Mouse (Mus musculus): ENCODE results near the gene Tcea2. TPM values are rescaled to one million over a fixed set of nuclear protein-coding genes. Genes with fewer than 3 reads are reported as not detected.

The Tcea2 gene
- polyA plus RNA-seq, 2 experiments from 2014 or later, result 14.3 to 16.0 TPM

DNA sequence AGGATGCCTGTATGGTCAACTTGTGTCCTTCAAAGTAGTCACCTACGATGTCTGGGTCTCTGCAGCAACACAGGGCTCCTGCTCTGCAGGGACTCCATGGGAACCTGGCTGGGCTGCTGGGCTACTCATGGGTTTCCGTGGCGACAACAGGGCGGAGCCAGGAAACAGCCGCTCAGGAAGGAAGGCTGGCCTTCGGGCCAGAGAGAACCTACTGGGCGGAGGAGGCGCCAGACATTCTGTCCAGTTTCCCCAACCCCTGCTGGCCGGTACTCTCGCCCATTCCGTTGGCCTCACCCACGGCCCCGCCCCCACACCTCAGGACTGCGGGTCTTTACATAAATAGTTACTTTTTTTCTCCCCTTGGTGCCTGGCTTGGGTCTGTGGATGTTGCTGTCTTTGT, 4.7 kb upstream of the Tcea2 start:
- ATAC-seq, result no peak

DNA sequence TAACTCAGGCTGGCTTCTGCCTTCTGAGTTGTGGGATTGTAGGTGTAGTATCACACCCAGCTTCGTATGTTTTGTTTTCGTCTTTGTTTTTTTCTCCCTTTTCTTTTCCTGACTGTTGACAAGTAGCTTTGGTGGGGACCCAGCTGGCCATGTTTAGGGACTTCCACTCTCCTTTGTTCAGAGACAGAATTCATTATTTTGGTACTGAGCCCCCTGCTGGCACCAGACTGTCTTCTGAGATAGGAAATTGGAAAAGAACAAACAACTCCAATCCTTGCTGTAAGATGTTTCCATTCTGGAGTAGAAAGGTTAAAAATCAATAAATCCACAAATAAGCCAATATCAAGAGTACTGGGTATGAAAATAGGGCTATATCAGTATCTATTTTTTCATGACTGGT, 3.7 kb upstream of the Tcea2 start:
- ATAC-seq, result no peak

DNA sequence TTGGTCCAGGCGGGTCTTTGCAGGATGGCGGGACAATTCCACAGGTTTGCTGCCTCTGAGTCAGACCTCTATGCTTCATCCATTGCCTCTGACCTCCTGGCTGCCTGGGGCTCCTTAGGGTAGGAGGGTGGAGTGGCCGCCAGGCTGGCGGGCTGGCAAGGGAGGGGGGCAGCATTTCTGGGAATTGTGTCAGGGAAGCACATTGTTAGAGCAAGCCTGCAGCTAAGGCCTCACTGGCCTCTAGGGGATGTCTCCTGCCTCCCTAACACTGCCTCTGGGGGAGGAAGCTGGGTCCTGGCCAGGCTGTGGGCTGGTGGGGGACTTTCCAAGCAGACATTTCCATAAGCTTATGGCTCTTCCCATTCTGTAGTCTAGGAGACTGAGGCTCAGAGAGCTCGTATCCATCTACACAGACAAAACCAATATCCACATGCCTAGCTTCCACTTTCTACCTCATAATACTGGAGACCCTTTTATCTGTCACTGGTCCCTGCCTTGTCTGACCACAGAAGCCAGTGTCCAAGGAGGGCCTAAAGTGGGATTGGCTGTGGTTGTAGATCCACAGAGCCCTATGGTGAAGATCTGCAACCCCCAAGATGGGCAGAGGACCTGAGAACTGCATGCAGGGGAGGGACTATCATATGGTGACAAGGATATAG, 2.9 kb upstream of the Tcea2 start:
- ATAC-seq, result no peak

DNA sequence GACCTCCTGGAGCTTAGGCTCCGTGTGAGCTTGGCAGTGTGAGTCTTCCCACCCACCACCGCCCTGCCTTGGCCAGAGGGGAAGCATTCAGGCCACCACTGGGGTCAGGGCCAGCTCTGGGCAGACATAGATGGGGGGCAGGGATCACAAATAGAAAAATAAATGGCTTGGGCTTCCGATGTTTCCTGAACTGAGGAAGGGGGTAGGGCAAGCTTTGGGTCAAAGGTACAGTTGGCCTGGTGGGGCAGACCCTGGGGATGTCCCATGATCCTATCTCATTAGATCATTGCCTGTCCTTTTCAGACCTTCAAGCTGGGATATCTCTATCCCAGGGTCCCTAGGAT, 2.4 kb upstream of the Tcea2 start:
- no peak for ATAC-seq

DNA sequence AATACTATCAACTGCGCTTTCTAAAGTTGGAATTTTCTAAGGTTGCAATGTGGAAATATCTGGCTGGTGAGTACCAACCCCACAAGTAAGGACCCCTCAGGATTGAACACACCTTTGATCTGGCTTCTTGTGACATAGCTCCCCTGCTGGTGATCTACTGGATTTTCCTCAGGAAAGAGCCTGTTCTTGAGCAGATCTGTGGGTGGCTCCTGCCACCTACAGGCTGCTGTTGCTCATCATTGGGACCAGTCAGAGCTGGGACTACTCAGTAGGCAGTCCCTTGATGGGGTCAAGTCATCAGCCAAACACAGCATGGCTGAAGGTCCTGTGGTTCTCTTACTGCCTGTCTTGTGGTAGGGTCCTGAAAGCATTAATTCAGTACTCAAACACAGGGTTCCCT, 1.3 kb upstream of the Tcea2 start:
- ATAC-seq, result peak; percentile 74

DNA sequence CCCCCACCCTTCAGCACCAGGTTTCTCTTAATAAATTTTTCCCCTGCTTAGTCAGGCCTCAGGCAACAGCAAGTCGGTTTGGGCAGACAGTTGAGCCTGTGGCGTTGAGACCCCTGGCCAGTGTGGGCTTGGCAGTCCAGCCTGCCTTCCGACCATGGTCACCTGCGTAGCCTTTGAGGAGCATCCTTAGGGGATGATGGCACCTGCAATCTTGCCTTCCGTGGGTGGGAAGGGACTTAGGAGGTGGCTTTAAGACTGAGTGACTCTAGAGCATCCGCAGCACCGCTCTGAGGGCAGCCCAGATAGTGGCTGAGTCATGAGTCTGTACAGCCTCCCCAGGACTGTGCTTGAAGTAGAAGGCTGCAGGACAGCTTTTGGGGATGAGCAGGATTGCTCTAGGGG, 607 bp downstream of the Tcea2 start:
- ATAC-seq, result peak; percentile 58

DNA sequence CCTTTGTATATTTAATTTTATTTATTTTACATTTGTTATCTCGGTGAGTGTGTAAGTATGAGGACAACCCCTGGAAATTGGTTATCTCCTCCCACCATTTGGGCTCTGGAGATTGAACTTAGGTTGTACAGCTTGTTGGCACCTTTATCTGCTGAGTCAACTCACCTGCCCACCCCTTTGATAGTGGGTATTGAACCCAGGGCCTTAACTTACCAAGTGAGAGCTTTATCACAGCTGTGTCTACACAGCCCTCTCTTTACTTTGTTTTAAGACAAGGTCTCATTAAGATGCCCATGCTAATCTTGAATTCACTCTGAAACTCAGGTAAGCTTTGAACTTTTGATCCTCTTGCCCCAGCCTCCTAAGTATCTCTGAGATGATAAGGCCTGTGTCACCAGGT, 1.9 kb downstream of the Tcea2 start:
- no peak for ATAC-seq

DNA sequence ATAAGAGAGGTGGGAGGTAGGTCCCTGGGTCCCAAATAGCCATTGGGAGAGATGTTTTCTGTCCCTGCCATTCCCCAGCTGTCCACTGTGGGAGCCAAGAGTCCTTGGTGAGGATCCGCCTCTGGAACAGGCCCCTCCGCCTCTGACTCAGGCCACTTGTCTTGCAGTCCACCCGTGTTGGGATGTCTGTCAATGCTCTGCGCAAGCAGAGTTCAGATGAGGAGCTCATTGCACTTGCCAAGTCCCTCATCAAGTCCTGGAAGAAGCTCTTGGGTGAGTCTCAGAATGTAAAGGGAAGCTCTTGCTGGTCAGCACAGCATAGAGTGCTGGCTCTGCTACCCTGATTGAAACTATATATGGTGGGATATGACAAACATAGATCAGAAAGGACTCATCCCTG, 3.3 kb downstream of the Tcea2 start:
- no peak for ATAC-seq

DNA sequence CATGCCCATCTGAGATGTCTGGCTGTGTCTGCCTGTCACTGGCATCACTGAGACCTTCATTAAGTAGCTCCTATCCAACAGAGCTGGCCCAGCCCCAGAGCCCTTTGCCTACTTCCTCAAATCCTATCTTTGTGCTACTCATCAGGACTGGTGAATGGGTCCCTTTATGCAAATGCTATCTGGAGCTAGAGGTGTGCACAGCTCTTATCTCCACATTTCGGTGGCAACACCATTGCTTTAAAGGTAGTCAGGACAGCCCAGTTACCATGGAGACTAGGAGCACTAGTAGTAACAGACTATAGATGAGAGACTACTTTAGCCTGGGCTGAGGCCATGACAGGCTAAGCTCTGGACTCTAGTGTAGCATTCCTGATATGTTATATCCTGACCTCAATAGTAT, 4.6 kb downstream of the Tcea2 start:
- ATAC-seq, result no peak

DNA sequence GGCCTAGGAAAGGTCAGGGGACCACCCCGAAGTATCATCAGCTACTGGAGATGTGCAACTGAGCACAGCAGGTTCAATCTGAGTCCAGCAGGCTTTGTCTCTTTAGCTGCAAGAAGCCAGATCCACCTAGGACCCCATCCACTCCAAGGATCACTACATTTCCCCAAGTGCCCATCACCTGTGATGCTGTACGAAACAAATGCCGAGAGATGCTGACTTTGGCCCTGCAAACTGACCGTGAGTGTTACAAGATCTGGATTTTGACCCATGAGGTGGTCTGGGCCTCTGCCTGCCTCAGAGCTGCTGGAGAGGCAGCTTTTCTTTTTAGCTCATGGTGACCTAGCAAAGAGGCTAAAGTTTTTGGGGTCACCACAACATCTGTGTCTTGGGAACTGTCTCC, 5.6 kb downstream of the Tcea2 start:
- no peak for ATAC-seq

DNA sequence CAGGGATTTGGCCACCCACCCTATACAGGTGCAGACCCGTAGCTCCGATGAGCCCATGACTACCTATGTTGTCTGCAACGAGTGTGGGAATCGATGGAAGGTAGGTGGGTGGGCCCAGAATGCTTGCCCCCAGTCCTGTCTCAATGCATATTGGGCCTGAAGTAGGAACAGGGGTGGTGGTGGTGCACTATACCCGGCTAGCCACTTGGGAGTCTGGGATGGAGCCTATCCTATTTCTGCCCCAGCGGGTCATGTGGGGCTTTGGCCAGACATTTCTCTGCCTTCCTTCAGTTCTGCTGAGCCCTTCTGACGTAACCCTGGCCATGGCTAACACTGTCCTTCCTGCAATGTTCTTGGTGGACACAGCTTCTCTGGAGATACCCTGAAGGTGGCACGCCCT, 7.5 kb downstream of the Tcea2 start:
- no peak for ATAC-seq

DNA sequence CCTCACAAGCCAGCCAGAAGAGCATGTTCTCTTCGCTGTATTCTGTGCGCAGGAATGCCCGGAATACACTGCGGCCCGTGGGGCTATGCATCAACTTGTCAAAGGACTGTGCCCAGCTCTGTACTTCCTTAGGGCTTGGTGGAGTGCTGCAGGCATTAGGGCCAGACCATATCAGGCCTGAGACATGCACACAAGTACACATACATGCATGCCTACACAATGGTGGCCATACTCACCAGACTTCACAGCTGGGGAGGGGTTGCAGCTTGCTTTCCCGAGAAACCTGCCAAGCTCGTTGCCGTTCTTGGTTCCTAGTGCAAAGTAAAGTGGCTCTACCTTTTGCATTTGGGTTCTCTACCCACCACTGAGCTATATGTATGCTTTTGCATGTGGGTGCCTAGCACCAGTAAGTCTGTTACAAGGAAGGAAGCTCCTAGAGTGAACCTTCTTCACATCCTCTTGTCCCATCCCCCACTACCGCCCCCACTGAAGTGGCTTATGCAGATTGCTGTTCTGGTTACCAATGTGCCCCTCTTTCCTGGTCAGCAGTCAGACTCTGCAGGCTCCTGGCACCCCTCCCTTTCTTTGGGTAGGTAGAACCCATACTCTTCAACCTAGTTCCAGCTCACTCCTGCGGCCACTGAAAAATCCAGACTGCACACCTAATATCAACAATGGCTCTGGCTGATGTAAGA, 9.5 kb downstream of the Tcea2 start:
- ATAC-seq, result no peak

DNA sequence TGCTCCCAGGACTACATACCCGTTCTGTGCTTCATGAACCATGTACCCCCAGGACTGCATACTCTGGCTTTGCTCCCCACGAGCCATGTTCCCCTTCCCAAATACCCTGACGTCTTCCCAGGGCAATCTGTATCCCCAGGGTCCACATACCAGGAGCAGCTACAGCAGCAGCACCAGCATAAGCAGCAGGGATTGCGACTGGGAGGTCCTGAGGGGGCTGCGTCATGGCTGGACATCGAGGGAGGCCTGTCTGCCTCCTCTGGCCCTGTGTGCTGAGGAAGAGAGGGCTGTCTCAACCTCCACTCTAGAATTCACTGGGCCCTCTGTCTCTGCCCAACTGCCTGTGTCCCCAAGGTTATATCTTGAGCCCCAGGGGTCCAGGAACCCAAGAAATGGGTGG, 11.0 kb downstream of the Tcea2 start:
- no peak for ATAC-seq

DNA sequence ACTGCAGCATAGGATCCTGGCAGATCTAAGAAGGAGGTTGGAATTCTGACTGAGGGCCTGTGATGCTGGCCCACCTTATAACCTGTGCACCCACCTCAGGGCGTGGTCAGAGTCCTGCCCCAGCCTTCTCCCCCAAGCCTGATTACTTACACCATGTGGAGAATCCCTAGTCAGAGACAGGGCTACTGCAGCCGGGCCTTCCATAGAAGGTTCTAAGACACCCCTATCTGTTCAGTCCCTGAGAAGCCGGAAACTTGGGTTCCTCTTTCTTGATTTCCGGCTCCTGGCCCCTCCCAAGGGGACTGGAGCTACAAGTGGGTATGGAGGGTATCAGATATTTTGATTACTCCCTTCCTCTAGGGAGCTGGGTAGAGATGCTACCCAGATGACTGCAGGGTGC, 11.5 kb downstream of the Tcea2 start:
- peak; percentile 35 for ATAC-seq

DNA sequence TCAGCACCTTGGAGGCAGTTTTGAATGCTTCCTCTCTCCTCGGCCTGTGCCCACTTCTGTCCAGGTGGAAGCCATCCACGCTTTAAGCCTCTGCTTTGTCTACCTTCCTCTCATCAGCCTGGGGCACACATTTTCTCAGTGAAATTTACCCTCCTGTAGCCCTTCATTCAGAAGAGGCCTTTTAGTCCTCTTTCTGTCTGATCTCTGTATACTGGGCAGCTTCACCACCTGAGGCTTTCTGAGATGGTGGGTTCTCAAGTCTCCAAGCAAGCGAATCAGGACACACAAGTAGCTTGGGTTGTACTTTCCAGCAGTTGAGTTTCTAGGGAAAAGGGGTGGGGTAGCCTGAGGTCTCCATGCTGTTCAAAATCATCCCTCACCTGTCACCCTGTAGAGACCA, 12.2 kb downstream of the Tcea2 start:
- no peak for ATAC-seq

DNA sequence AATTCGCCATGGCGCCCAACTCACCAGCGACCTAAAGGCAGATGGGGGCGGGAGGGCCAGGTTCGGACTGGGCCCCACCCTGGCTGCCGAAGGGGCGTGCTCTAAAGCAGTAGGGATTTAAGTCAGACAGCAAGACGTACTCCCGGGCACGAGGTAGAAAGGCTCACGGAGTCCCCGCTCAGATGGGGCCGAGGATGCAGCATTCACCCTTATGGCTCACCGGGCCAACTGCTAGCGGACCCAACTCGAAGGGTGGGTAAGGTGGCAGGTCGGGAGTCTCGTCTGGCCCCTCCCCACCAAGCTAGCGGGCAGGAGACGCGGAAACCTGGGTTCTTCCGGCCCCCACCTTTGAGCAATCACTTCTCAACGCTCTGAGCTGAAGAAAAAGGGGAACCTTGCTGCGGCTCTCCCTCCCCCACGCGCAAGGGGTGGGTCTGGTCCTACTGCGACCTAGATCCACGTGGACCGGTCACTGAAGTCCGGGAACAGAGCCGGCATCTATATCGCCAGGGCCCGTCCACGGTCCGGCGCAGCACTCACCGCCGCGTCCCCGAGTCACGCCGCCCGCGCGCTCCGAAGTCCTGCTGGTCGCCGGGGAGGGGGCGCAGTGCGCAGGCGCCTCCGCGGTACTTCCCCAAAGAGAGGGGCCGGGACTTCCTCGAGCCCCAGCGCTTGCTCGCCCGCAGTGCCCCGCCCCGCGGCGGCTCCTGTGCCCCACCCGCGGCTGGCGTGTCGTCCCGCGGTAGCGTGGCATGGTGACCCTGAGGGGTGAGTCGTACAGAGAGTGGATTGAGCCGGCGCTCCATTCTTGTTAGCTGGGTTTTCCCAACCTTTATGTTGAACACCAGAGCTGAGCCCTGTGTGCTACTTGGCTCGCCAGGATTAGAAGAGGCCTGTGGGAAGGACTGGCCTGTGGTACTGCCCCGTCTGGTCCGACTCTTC, 13.5 kb downstream of the Tcea2 start, which contains the start of gene Rgs19:
Gene Rgs19, minus strand, starts transcription at position 639 of the 942 bp plus-strand sequence.
- peak; percentile 88 for ATAC-seq

DNA sequence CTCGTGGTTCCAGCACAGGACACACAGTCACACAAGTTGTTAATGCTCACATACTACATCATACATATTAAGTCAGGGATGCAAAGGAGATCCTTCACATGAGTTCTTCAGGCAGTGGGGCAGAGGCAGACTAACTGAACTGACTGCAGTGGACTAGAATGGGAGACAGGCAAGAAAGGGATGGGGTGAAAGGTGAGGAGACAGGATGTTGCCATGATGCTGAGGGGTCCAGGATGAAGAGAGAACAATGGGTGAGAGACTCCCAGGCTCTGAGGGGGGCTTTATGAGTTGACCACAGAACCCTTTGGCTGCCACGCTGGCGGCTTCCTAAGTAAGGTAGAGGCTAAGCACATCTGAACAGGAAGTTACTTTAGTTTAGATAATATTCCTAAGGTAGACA, 14.5 kb downstream of the Tcea2 start:
- ATAC-seq, result no peak

DNA sequence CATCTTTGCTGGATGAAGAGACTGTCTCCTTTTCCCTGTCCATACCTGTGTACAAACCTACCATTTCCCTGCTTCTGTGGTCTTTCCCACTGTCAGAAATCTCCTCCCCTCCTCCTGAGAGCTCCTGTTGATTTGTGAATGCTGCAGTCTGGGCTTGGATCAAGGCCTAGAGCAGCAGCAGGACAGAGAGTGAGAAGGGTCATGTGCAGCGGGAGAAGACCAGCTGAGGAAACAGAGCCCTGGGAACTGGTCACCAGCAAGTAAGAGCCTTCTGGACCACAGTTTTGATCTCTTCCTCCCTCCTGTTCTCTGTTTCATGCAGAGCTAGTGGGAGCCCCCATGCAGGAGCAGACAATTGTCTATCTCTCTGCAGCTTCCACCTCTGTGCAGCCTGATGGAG, 15.7 kb downstream of the Tcea2 start:
- no peak for ATAC-seq

DNA sequence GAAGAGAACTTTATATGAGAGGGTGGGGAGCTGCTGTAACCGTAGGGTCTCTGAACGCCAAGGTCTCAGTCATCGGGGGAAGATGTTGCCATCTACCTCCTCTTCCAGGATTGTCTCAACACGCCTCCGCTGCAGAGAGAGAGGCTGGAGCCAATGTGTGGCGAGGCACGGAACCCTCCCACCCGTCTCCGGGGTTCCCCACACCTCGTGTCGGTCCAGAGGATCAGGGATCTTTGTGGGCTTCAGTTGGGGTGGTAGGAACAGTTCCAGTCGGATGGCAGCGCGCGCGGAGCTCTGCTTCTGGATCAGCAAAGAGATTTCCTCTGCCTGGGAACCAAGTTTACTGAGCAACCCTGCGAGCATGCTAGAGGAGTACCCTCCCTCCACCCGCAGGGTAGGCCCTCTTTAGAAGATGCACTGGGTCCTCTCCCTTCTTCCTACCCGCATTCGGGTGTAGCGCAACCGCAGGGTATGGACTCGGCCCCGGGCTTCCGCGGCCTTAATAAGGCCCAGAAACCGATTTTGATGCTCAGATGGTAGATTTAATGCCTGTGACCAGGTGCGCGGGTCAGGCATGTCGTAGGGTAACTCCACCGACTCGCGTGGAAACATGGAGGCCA, 16.8 kb downstream of the Tcea2 start:
- ATAC-seq, result no peak

DNA sequence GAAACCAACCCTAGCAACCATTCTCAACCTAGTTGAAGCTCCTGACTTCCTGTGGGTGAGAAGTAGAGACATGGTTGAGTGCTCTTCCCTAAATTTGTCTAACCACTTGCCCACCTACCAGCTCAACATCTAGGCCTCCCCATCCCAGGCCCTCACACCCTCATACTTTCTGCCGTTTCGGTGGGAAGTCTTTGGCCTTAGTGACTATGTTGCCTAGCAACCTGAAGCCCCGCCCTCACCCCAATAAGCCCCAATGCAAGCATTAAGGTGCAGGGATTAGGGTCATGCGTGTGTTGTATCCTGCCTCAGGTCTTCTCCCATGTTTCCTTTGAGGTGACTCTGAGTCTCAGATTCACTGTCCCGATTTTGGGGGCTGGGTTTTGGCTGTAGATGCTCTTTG, 18.1 kb downstream of the Tcea2 start, which contains the start of gene Lkaaear1:
Gene Lkaaear1, minus strand, starts transcription at position 202 of the 400 bp plus-strand sequence.
- no peak for ATAC-seq

DNA sequence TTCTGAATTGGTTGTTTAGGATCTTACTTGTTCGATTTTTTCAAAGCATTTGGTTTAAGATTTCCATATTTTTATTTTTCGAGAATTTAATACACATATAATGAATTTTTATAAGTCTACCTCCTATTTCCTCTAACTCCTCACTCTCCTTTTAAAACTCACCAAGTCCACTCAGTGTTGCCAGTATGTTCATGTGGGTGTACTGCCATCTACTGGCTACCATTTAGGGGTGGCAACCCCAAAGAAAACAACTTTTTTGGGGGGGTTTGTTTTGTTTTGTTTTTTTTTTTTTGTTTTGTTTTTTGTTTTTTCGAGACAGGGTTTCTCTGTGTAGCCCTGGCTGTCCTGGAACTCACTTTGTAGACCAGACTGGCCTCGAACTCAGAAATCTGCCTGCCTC, 26.6 kb downstream of the Tcea2 start:
- ATAC-seq, result peak; percentile 86

DNA sequence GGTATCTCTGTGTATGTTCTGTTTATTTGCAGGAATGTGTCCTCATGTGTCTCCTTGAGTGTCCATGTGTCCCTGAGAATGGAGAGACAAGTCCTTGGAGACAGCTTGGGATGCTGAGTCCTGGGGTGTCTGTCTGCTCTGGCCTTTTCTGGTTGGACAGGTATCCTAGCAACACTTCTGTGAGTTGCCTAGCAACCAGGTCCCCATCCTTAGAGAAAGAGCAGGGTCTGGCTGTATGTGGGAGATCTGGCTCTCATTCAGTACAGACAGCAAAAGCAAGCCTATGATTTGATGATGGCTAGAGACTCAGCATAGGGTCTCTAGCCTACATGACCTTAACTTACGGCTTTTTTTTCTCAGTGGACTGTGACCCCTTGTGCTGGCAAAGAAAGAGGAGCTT, 33.6 kb downstream of the Tcea2 start:
- no peak for ATAC-seq

DNA sequence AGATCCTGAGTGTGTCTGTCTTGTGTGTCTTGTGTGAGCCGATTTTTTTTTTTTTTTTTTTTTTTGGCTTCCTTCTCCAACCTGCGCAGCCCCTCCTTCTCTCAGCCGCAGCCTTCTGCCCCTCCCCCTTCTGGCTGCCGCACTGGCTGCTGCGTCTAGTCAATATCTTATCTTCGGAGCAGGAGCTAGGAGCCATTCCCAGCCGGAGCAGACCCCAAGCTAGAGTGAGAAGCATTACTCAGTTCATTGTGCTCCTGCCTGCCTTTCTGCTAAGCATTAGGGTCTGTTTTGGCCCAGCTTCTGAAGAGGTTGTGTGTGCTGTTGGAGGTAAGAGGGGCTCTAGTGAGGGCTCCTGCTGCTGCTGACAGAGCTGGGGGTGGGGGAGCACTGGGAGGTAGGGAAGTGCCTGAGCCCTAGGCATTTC, 34.8 kb downstream of the Tcea2 start, which contains the start of gene Oprl1:
Gene Oprl1, plus strand, starts transcription at position 114 of the 424 bp plus-strand sequence.
- no peak for ATAC-seq
